Mouse (Mus musculus) frontal cortex, postnatal 14 days (tissue): ENCODE measurements at regions not wholly inside any gene's neighbourhood (a gene's known extent, or its start where the extent isn't known, plus 50 kb on each side); places are given as distances from the start of the nearest gene placed in this dataset.

Source experiments
- DNase-seq, 2 experiments: peaks; one replicate each; pipeline ENCODE4 v3.0.0; 2022; ENCODE audit warnings: low spot score in 2 of 2

DNA sequence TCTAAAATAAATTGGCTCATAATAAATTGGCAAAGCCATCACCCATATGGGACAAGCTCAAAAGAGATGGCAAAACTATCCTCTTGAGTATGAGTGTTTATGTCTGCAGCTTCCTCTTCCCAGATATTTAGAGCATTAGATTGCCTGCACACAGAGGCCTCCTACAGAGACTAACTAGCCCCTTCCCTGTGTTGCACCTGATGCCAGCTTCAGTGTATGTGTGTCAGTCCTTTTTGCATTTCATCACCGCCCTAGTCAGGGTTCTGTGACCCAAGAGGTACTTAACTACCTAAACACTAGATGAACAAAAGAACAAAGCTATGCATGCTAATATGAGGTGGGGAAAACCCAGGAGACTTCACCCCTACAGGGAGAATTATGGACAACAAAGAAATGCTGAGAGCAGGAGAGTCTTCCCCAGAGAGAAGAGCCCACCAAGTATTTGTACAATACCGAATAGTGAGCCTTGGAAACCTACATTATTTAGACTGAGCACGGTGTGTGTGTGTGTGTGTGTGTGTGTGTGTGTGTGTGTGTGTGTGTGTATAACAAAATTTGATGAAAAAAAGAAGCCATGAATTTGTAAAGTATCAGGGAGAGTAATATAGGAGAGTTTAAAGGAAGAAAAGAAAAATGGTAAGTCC is 62.5 kb downstream of the Speer2 start:
- no peak for DNase-seq

DNA sequence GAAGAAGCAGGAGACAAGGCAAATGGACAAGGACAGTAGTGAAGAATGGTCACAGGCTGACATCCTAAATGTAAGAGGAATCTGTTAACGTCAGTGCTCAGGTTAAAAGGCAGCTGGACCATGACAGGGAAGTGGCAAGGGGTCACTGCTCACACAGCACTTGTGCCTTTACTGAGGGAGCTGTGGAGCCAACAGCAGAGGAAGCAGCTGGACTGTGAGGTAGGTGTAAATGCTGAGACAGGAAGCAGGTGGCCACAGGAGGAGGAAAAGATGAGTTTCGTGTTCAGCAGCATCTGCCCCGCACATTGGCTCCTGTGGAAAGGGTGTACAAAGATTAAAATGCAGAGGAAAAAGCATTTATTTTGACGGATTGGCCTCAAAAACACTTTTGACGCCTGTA is 67.2 kb downstream of the Speer2 start:
- no peak for DNase-seq

DNA sequence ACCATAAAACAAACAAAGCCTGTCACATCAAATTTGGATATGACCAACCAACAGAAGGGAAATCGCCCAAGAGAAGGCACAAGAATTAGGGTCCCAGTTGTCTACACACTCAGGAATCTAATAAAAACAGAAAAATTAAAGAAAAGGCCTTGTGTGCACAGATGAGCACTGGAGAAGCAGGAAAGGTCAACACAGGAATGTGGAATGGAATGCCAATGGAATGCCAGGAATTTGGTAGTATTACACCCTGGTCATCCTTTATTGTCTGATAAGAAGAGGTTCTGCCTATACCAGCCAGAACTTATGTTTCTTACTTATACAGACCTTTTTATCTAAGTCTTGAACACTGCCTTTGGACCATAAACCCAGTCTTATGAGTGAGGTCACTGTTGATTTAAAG is 72.9 kb downstream of the Speer2 start:
- no peak for DNase-seq

DNA sequence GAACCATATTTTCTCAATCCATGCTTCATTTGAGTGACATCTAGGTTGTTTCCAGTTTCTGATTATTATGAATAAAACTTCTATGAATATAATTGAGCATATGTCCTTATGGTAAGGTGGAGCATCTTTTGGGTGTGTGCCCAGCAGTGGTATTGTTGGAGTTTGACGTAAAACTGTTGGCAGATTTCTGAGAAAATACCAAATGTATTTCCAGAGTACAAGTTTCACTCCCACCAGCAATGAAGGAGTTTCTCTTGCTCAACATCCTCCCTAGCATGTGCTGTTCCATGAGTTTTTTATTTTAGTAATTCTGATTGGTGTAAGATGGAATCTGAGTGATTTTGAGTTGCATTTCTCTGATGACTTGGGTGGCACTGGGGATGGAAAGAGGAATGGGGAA is 92.8 kb downstream of the Speer2 start:
- peak in 1 of 2 experiments; percentile 6 for DNase-seq
